In the genomic region with DNA sequence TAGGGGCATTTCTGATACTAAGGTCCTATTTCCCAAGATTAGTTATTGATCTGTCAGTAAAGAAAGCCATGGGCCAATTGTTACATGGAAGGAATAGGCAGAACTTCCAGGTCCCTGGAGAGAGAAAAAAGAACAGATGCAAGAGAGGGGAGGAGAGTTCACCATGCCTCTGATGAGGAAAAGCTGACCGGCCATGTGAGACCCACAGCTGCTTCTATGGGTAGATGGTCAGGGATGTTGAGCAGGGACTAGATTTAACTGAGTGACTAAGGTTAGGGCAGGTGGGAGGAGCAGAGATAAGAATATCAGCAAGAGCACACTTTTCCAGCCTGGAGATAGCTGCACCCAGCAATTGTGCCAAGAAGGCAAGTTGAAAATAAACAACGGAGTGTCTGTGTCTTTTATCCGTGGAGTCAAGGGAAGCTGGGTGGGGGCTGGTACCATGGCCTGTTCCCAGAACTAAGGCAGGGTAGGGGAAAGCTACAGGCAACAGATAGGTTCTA, we compare ENCODE assay signal across 31 mouse cellular contexts. TPM values are rescaled to one million over a fixed set of nuclear protein-coding genes. Genes with fewer than 3 reads are reported as not detected.
DNase-seq lines count a peak whose midpoint lies in the region; ATAC-seq lines count a peak whose summit lies in the region.
"Had no signal": no experiment of that assay in that cellular context is flagged by ENCODE, and none has a peak within 500 bp of the region (broad histone marks: within the 10 kb centered on the region; RNA-seq: fewer than 3 reads in every experiment).

No protein-coding gene starts in this region.

- H3K9me3 ChIP-seq in liver, embryonic 11.5 days (ENCODE audit: control insufficient read depth, low read length), result no peaks in the 10 kb centered on the region
- no peaks in the 10 kb centered on the region for H3K9me3 ChIP-seq in heart, embryonic 13.5 days
- H3K9me3 ChIP-seq in limb, embryonic 10.5 days (replicated peaks), result no peaks in the 10 kb centered on the region
- H3K9me3 ChIP-seq: forebrain, embryonic 13.5 days; intestine, embryonic 15.5 days; liver, embryonic 13.5 days; neural tube, embryonic 12.5 days had no signal

- H3K4me1 ChIP-seq in liver, embryonic 11.5 days (replicated peaks; ENCODE audit: control insufficient read depth, insufficient read depth, low read length), result peaks cover 12% of the 10 kb centered on the region; the same call in 1 of the 2 replicates
- H3K4me1 ChIP-seq in heart, embryonic 13.5 days, result peaks cover 65% of the 10 kb centered on the region
- peaks cover 51% of the 10 kb centered on the region for H3K4me1 ChIP-seq in limb, embryonic 10.5 days
- H3K4me1 ChIP-seq: forebrain, embryonic 13.5 days; neural tube, embryonic 12.5 days had no signal

- H3K4me3 ChIP-seq in liver, embryonic 11.5 days (ENCODE audit: low read depth, low read length), result no peak overlapping the region
- H3K4me3 ChIP-seq in heart, embryonic 13.5 days, result no peak overlapping the region
- no peak overlapping the region for H3K4me3 ChIP-seq in limb, embryonic 10.5 days
- H3K4me3 ChIP-seq: forebrain, embryonic 13.5 days; intestine, embryonic 15.5 days; liver, embryonic 13.5 days; neural tube, embryonic 12.5 days had no signal

- H3K27me3 ChIP-seq in liver, embryonic 11.5 days (replicated peaks; ENCODE audit: control insufficient read depth, insufficient read depth, low read length), result no peaks in the 10 kb centered on the region
- H3K27me3 ChIP-seq in heart, embryonic 13.5 days (replicated peaks), result no peaks in the 10 kb centered on the region
- no peaks in the 10 kb centered on the region for H3K27me3 ChIP-seq in limb, embryonic 10.5 days (ENCODE audit: low read depth, poor library complexity, severe bottlenecking)
- H3K27me3 ChIP-seq: forebrain, embryonic 13.5 days; intestine, embryonic 15.5 days; liver, embryonic 13.5 days; neural tube, embryonic 12.5 days had no signal

- H3K4me2 ChIP-seq in liver, embryonic 11.5 days, result no peak overlapping the region
- H3K4me2 ChIP-seq in heart, embryonic 13.5 days, result no peak overlapping the region
- H3K4me2 ChIP-seq: forebrain, embryonic 13.5 days; intestine, embryonic 15.5 days; liver, embryonic 13.5 days; midbrain, embryonic 11.5 days; neural tube, embryonic 12.5 days had no signal

- ATAC-seq in liver, embryonic 11.5 days (replicated peaks; ENCODE audit: low FRiP score), result no peak
- no peak for ATAC-seq in heart, embryonic 13.5 days (ENCODE audit: extremely low read depth, insufficient number of reproducible peaks, low FRiP score, low TSS enrichment)
- ATAC-seq: forebrain, embryonic 13.5 days; hindbrain, embryonic 16.5 days; intestine, embryonic 15.5 days; midbrain, embryonic 16.5 days had no signal

- H3K36me3 ChIP-seq in liver, embryonic 11.5 days (ENCODE audit: control insufficient read depth, insufficient read depth, low read length), result no peaks in the 10 kb centered on the region
- H3K36me3 ChIP-seq in heart, embryonic 13.5 days, result no peaks in the 10 kb centered on the region
- no peaks in the 10 kb centered on the region for H3K36me3 ChIP-seq in limb, embryonic 10.5 days
- H3K36me3 ChIP-seq: G1E; intestine, embryonic 15.5 days; liver, embryonic 13.5 days; neural tube, embryonic 12.5 days had no signal

- WGBS in liver, embryonic 11.5 days, result 24% methylated on average over 3 of the region's 3 CpGs
- 18% methylated on average over 3 of the region's 3 CpGs for WGBS in heart, embryonic 13.5 days
- 57% methylated on average over 3 of the region's 3 CpGs for WGBS in limb, embryonic 10.5 days

- H3K9ac ChIP-seq in liver, embryonic 11.5 days (ENCODE audit: low read depth, low read length), result no peak overlapping the region
- no peak overlapping the region for H3K9ac ChIP-seq in heart, embryonic 13.5 days
- H3K9ac ChIP-seq: forebrain, embryonic 13.5 days; intestine, embryonic 15.5 days; liver, embryonic 13.5 days; neural tube, embryonic 12.5 days had no signal

- peak; percentile 28 to 35 for DNase-seq in heart, adult 18-20 months
- DNase-seq in heart, postnatal 4 days, result no peak
- peak; percentile 28 for DNase-seq in liver, embryonic 11.5 days (ENCODE audit: low spot score)
- no peak for DNase-seq in liver
- DNase-seq in limb, embryonic 10.5 days (ENCODE audit: low spot score), result no peak
- no peak for DNase-seq in kidney, postnatal 36 days
- DNase-seq in spleen, postnatal 36 days (ENCODE audit: low spot score in 2 of 2), result no peak
- DNase-seq: adrenal gland, postnatal 10 days; cerebellum, adult 9-10 months; cerebellum, postnatal 36 days; gastrocnemius, postnatal 10 days; kidney, adult 8-10 months; layer of hippocampus, postnatal 36 days; liver, embryonic 13.5 days; lung, adult 18-20 months; lung, postnatal 10 days; right cerebral cortex, adult 18-20 months; spleen, adult 18-20 months; thymus, adult 18-20 months had no signal

- no peak overlapping the region for H3K27ac ChIP-seq in liver, embryonic 11.5 days (ENCODE audit: low read depth, low read length)
- H3K27ac ChIP-seq in heart, embryonic 13.5 days (replicated peaks), result peak overlapping the region; percentile 57
- peak overlapping the region; percentile 15; the same call in 1 of the 2 replicates for H3K27ac ChIP-seq in limb, embryonic 10.5 days
- H3K27ac ChIP-seq: forebrain, embryonic 13.5 days; intestine, embryonic 15.5 days; kidney, postnatal 0 days; liver, embryonic 13.5 days; neural tube, embryonic 12.5 days; stomach, postnatal 0 days had no signal

RNA-seq across cellular contexts. Expression of a gene that starts 49.2 kb away (rescaled TPM):
- 1 to 10 TPM; 3.7 to 5.0 TPM for total RNA-seq in heart, adult 18-20 months (2021)
- total RNA-seq in heart, postnatal 4 days (2021), result 10 to 100 TPM; 76.1 to 79.8 TPM
- 74.8 and 84.2 TPM in 2 replicates for polyA plus RNA-seq in liver, embryonic 11.5 days (2014; fragmentation: Nextera tagmentation; extraction: Ambion mirVana)
- polyA plus RNA-seq in heart, embryonic 13.5 days (2015; fragmentation: Nextera tagmentation; extraction: Ambion mirVana), result 110 and 111 TPM in 2 replicates
- 77.5 and 88.3 TPM in 2 replicates for polyA plus RNA-seq in limb, embryonic 10.5 days (2016; fragmentation: Nextera tagmentation; extraction: Ambion mirVana)
- total RNA-seq: granulocyte monocyte progenitor cell, adult 5-6 weeks; megakaryocyte, adult 5-6 weeks had no signal
- polyA plus RNA-seq: G1E had no signal

Comparison
In these comparisons a context has a peak if more than half of its experiments do, and no peak if none do; other contexts are left out.
1. DNase-seq: peak in heart, adult 18-20 months (2 of 2) and liver, embryonic 11.5 days (single experiment); none in heart, postnatal 4 days (single experiment), liver (single experiment), limb, embryonic 10.5 days (single experiment), kidney, postnatal 36 days (0 of 2) and spleen, postnatal 36 days (0 of 2).